Mouse (Mus musculus) retina, adult 2 months (tissue): ENCODE data around the gene Zfp113.

Source experiments
- DNase-seq: peaks from one replicate; pipeline ENCODE4 v3.0.0-alpha.2; 2012; ENCODE audit warnings: low read depth, low spot score

The Zfp113 gene

DNA sequence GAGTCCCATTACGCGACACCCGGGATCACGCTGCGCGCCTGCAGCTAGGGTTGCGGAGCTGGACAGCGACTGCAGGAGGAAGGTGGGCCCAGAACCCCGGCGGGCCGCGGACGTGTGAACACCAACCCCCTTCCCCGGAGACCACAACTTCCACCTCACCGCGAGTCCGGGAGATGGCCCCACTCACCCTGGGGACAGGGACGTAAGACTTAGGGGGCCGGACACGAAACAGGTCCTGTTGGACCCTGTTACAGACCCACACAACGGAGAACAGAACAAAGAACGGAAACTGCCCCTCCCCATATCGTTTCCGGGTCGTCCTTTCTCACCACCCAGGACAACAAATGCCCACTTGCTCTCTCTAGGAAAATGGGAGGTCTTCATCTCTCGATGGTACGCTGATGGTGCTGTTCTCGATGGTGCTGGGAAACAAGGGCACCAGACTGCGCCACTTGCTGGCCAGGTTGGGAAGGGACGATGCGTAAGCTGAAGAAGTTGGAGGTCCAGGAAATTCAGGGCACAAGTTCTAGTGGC is at the start of gene Zfp113:
Gene Zfp113 (minus strand): TSS at position 302 of the 534 bp plus-strand sequence.
- peak; percentile 91 for DNase-seq

DNA sequence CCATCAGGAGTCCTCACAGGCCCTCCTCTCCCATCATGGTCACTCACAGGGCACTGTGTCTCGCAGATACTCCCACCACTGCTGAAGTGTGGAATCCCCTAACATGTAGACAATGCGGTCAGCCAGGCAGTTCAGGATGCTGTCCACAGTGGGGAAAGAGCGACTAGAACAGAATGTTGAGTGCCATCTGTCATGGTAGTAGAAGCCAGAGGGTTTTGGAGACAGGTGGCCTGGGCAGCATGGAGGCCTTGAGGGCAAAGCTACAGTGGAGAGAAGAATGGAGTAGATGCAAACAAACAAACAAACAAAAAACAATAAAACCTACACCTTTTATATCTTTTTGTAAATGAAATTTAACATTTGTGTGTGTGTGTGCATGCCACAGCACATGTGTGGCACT is 46.5 kb upstream of the Zfp113 start:
- DNase-seq, result no peak

DNA sequence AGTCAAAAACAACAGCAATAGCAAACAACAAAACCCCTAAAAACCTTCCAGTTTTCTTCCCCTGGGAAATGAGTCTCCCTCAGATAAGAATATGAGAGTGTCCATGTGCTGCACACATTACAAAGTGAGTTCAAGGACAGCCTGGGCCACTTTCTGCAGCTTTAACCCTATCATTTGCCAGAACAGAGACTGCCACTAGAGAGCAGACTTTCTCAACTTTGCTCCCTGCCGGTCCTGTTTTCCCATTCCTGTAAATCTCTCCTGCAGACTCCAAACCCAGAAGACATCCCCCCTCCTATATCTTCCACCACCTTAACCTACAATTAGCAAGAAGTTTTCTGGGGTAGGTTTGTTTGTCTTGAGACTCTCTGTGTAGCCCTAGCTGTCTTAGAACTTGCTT is 44.0 kb upstream of the Zfp113 start:
- no peak for DNase-seq

DNA sequence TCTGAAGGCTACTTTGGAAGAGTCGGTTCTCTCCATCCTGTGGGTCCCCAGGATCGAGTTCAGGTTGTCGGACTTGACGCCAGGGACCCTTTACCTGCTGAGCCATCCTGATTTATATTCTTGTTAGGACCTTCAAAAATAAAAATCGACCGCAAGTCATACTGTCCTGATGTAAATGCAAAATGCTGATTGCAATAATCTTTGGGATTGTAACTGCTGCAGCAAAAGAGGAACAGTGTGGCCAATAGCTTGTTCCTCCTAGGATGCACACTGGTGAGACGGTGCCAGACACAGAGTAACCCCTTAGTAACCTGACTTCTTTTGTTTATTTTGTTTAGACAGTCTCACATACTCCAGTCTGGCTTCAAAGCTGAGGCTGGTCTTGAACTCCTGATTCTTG is 39.9 kb upstream of the Zfp113 start:
- DNase-seq, result no peak

DNA sequence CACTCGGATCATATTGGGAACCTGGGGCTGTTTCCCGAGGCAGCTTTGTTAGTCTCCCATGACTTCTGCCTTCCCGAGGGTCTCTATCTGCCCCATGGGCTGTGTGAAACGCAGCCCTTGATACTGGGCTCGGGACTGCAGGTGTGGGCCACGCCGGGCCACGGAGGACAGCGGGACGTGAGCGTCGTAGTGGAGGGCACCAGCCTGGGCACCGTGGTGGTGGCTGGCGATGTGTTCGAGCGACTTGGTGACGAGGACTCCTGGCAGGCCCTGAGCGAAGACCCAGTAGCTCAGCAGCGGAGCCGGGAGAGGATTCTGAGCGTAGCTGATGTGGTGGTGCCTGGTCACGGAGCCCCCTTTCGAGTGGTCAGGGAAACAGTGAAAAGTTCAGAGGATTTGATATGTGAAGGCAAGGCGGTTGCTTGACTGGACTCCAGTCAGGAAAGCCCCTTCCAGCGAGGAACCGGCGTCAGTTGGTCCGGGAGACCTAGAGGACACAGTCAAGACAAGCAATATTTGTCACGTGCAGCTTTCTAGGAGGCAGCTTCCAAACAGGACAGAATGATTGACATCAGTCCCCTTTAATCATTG is 39.3 kb upstream of the Zfp113 start:
- no peak for DNase-seq

DNA sequence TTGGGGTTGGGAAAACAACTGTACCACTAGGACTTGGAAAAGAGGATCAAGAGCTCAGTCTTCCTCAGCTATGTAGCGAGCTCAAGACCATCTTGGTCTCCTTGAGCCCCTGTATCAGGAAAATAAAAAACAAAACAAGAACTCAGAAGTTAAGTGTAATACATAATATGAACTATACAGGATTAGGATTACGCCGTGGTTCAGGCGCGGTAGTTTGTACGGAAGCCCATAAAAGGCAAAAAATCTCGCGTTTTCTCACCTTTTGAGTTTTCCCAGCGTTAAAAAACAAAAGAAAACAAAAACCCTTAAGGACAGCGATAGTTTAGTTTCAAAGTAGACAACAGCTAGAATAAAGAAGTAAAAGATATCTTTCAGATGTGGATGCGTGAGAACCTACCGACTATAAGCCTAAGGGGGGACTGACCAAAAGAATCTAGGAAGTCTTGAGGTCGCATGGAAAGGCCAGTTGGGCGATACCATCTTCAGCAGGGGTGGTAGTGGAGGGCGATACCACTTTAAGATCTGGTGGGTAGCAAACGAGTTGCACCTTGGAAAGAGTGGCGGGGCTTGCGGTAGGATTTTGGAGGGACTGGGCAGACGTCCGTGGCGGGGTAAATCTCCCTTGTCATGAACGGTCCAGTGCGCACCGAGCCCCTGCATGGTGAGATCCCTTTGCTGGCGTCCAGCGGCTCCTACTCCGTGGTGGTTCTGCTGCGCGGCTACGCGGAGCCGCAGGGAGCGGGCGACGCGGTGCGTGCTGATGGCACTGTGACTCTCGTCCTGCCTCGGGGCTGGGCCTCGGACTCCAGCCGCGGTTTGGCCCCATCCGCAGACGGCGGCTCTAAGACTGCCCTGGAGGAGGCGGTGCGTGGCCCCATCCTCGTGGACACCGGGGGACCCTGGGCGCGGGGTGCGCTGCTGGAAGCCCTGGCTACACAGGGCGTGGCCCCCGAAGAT is 38.5 kb upstream of the Zfp113 start, which contains the start of gene Mblac1:
Gene Mblac1 (plus strand): TSS at position 544 of the 957 bp plus-strand sequence.
- DNase-seq, result peak; percentile 71

DNA sequence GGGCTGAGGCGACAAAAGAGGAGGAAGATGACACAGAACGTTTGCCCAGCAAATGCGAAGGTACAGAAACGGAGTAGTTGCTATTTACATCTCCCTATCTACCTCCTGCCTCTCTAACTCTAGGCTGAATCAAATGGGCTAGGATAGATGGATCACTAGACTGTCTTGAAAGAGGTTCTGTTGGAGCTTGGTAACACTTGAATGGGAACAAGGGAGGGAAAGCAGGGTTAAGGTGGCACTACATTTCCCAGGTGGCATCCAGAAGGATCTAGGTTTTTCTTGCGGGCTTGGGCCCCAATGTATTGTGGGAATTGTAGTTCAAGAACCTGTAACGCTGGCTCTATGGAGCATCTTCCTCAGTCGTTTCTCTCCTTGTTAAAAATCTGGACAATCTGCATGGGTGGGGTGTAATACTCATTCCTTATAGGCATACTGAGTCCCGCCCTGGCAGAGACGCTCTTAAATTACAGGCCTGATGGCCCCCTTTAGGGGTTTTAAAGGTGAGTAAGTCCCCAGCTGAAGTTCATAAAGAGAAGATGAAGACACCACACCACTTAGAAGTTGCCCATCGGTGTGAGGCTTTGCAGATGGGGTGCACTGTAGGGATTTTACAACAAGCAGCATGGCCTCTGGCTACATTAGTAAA is 32.2 kb upstream of the Zfp113 start:
- DNase-seq, result peak; percentile 74

DNA sequence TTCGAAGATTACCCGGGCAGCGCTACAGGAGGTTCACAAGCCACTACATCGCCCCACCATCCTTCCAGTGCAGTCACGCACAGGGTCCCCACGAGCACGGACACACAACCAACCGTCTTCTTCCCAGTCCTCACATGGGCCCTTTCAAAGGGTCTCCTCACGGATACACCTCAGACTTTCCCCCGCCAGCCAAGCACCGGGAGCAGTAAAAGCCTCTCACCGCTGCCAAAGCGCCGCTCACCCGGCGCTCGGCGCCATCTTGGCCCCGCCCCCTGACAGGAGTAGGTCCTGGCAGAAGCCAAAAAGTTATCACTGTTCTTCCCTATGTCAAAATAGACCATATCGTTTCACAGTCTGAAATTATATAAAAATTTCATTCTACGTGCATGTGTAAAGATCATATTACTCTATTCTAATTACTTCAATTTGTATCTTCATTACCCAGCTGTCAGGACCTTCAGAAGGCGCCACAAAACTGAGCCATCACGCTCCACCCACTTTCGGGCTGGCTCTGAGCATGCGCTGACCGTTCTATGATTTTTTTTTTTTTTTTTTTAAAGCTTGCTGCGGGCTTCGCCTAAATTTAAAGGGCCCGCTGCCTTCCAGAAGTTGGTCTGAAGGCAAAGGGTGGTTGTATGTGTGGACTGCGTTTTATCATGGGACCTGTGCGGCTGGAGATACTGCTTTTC is 31.6 kb upstream of the Zfp113 start, which contains the start of the genes Taf6 and Cnpy4:
Gene Taf6 (minus strand): TSS at position 502 of the 689 bp plus-strand sequence.
Gene Cnpy4 (plus strand): TSS at position 536 of the 689 bp plus-strand sequence.
- DNase-seq, result peak; percentile 86

DNA sequence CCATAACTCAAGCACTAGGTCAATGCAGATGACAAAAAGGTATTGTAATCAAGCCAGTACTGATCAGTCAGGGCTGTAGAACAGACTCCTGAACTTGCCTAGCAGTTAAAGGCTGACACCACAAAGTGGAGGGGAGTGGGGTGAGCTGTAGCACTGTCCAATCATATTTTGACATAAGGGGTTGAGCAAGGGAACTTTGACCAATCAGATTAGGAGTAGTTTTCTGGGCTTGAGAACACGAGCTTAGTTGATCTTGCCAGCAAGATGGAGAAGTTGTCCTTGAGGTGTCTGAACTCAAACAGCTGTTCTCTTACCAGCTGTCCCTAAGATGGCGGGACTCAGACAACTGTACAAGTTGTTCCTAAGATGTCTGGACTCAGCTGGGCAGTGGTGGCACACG is 17.7 kb upstream of the Zfp113 start:
- DNase-seq, result no peak

DNA sequence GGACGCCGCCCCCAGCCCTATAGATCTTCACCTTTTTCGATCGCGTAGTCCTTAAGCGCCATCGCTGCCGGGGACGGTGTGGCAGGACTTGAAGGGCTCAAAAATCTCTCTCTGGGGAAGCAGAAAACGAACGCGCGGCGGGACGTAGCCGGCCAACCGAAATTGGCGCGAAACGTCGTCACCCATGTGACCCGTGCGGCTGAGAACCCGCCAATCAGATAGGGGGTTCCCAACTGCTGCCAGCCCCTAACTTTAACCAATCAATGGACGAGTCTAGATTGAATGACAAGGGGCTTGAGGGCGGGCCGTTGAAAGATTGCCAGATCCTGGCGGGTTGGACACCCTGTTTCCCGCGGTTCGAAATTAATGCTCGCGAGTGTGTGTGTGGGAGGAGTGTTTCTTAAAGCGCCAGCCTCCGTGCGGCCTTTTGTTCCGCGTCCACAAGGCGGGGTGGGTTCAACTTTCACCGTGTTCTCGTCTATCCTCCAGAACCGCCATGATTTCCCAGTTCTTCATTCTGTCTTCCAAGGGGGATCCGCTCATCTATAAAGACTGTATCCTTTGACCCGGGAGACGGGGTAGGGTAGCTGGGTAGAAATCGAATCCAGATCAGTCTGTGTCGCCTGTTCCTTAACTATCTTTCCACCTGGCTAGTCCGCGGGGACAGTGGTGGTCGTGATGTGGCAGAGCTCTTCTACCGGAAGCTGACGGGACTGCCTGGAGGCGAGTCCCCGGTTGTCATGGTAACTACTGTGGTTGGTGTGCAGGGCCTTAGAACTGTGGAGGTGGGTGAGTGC is 16.3 kb upstream of the Zfp113 start, which contains the start of the genes Ap4m1 and Mcm7:
Gene Ap4m1 (plus strand): TSS at position 308 of the 797 bp plus-strand sequence.
Gene Mcm7 (minus strand): TSS at position 728 of the 797 bp plus-strand sequence.
- peak; percentile 93 for DNase-seq

DNA sequence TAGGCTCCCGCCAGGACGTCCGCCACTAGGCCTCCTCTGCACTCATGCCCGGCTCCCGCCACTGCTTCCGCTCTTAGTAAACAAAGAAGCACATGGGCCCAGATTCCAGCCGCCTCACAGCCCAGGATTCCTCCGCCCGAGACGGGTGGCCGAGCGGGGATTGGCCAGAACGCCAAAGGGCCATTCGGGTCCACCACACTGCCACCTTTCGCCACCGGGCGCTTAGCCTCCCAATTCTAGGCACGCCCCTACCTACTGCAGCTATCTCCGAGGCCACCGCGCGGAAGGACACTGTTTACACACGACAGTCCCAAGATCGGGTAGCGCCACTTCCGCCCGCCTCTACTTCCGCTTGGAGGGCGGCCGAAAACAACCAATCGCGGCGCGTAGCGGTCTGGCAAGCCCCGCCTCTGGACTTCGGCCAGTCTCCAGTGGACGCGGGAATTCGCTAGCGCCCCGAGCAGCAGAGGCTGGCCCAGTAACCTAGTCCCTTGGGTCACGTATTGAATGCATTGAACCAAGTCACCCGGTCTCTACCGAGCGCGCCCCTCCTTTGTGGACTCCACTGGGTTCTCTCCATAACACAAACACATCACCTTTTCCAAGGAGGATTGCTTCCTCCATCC is 15.5 kb upstream of the Zfp113 start:
- DNase-seq, result peak; percentile 89

DNA sequence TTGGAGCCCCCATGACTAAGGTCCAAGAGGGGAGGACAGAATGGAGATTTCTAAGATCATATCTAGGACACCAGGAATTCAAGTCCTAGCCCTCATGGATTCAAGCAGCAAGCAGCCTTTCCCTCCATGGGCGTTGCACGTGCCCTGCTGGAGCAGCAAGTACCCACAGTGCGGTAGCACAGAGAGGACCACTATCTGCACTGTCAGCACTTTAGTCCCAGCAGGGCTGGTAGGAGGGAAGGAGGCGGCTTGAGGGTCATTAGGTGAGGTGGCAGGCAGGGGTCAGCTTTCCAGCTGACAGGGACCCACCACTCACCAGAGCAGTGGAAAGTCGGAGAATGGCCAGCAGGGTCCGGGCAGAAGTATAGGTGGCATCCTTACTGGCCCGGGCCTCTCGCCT is 10.1 kb upstream of the Zfp113 start:
- DNase-seq, result no peak

DNA sequence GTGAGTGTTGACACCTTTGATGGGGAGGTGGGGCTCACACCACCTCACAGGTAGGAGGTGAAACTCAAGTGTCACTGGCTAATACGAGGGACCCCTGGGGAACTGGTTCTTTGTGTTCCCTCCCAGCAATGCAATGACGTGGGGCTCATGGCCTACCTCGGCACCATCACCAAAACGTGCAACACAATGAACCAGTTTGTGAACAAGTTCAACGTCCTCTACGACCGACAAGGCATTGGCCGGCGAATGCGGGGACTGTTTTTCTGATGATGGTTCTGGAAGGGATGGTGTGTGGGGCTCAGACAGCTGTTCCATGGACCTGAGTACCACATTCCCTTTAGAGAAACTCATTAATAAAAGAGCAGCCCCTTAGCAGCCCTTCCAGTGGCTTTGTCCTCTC is 8.1 kb upstream of the Zfp113 start:
- no peak for DNase-seq

DNA sequence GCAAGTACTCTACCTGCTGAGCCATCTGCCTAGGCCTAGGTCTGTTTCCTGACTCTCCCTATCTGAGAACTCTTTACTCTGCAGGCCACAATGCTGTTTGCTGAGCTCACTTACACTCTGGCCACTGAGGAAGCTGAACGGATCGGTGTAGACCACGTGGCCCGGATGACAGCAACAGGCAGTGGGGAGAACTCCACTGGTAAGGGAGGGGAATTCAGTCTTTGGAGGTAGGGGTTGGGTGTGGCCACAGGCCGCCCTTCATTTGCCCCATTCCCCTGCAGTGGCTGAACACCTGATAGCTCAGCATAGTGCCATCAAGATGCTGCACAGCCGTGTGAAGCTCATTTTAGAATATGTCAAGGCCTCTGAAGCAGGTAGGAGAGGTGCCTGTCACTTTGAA is 7.5 kb upstream of the Zfp113 start:
- no peak for DNase-seq

DNA sequence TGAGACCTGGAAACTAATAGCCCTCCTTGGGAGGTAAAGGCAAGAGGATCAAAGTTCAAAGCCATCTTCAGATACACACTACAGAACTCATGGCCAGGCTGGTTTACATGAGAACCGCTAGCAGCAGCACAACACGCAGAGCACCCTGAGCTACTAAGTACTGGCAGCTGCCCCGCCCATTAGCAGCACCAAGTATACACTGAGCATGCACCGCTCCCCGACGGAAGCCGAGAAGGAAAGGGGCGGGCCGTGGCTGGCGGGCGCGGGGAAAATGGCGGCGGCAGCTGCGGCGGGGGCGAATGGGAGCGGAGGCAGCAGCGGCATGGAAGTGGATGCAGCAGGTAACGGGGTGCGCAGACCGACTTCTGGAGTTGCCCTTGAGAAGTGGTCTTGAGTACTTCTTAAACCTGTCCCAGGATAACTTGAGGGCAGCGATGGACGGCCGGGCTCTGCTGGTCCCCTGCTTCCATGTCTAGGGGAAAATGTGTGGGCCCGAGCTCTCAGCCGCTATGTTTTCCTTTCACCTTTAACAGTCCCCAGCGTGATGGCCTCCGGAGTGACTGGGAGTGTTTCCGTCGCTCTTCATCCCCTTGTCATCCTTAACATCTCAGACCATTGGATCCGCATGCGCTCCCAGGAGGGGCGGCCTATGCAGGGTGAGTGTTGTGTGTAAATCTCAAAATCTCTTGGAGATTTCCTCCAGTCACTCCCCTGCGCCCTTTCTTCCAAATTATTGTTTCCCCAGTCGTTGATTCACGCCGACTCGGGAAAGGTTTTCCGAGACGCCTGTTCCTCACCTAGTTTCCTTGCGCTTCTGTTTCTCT is 5.5 kb upstream of the Zfp113 start, which contains the start of gene Cops6:
Gene Cops6 (plus strand): TSS at position 230 of the 824 bp plus-strand sequence.
- peak; percentile 84 for DNase-seq

DNA sequence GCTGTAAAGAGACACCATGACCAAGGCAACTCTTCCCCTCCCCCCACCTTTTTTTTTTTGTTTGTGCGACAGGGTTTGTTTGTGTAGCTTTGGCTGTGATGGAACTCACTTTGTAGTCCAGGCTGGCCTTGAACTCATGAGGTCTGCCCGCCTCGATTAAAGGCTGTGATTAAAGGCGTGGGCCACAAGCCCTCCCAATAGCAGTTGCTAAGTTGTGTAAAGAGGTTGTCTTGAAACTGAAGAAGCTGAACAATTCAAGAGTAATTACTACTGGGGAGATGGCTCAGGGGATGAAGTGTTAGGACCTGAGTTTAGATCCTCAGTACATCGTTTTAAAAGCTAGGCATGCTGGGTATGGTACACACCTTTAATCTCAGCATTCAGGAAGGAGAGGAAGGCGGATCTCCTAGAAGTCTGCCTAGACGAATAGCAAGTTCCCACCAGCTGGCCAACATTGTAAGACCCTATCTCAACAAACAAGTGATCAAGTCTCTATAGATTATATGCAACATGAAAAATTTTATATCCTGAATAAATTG is 4.7 kb upstream of the Zfp113 start:
- DNase-seq, result no peak

DNA sequence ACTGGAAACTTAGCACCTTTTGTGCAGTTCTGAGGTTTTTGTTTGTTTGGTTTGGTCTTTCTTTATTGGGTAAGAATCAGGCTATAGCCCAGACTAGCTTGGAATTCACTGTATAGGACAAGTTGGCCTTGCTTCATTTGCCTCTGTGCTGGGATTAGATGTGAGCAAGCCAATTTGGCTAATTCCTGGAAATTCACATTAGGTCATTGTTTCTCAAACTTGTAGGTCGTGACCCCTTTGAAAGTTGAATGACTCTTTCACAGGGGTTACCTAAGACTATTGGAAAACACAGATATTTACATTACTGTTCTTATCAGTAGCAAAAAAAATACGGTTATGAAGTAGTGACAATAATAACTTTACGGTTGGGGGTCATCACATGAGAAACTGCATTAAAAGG is 1.2 kb downstream of the Zfp113 start:
- no peak for DNase-seq

DNA sequence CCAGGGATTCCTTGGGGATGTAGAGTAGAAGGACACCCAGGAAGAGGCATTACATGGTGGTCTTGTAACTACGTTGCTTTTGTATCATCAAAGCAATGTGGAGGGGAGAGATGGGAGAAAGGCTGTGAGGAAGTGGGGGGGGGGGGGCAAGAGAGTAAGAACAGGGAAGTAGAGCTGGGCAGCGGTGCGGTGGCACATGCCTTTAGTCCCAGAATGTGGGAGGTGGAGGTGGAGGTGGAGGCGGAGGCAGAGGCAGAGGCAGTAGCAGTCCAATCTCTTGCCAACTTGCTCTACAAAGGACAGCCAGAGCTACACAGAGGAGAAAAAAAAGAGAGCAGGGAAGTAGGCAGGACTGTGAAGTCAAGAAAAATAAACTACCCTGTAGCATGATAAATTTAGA is 17.0 kb downstream of the Zfp113 start:
- DNase-seq, result no peak
